In the genomic region with DNA sequence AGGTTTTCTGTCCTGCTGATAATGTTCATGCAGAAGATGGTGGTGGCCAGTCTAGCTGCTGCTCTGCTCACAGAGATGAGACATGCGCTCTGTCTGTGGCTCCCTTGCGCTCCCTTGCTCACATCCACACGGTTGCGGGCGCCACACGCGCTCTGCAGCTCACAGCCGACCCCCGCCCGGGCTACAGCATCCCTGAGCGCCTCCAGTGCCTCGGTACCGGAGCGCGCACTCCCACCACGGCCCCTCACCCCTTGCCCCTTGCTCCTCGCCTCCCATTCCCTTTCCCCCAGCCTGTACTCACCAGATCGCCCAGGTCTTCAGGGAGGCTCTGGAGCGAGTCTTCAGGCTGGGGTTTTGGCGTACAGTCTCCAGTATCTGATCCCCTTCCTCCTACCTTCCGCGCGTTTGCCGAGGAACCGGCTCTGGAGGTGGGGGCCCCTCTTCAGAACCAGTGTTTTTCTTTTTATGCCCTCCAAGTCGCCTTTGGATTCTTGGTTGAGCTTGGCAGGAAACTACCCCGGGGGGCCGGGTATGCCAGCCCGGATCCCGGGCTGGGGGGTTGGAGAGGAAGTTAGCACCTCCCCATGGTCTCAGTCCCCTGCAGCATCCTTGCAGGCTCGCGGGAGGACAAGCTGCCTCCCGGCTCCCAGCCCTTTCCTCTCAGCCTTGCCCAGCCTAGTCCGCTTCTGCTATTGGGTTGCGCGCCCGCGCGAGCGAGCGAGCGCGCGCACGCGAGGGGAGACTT, we compare ENCODE assay signal across 7 mouse cellular contexts. TPM values are rescaled to one million over a fixed set of nuclear protein-coding genes. Genes with fewer than 3 reads are reported as not detected.
A peak's percentile ranks its signal among the peaks of the same experiment; 100 is the strongest.
DNase-seq lines count a peak whose midpoint lies in the region; ATAC-seq lines count a peak whose summit lies in the region.

Gria4 (minus strand) TSS at position 691 of the 745 bp plus-strand sequence.

- peak within 1 kb of the TSS; percentile 91 for H3K27ac ChIP-seq in forebrain, embryonic 13.5 days
- peak within 1 kb of the TSS; percentile 65 for H3K27ac ChIP-seq in intestine, embryonic 14.5 days (ENCODE audit: low read depth)
- peak within 1 kb of the TSS; percentile 74 for H3K27ac ChIP-seq in limb, embryonic 10.5 days

- peak; percentile 97 for ATAC-seq in forebrain, embryonic 13.5 days
- peak; percentile 92 for ATAC-seq in intestine, embryonic 14.5 days (replicated peaks; ENCODE audit: low FRiP score, low TSS enrichment, low read depth)

- no peaks in the 10 kb centered on the region for H3K9me3 ChIP-seq in forebrain, embryonic 13.5 days (replicated peaks)
- H3K9me3 ChIP-seq in intestine, embryonic 14.5 days (ENCODE audit: control insufficient read depth, low read length), result no peaks in the 10 kb centered on the region
- H3K9me3 ChIP-seq in limb, embryonic 10.5 days (replicated peaks), result no peaks in the 10 kb centered on the region

- peak within 1 kb of the TSS; percentile 66 for H3K4me2 ChIP-seq in forebrain, embryonic 13.5 days
- peak within 1 kb of the TSS; percentile 73 for H3K4me2 ChIP-seq in intestine, embryonic 14.5 days (ENCODE audit: low read length)

- H3K36me3 ChIP-seq in forebrain, embryonic 13.5 days (ENCODE audit: poor library complexity, severe bottlenecking), result no peaks in the 10 kb centered on the region
- H3K36me3 ChIP-seq in intestine, embryonic 14.5 days (ENCODE audit: control insufficient read depth, insufficient read depth, low read length), result no peaks in the 10 kb centered on the region
- H3K36me3 ChIP-seq in limb, embryonic 10.5 days, result no peaks in the 10 kb centered on the region

- H3K27me3 ChIP-seq in forebrain, embryonic 13.5 days, result no peaks in the 10 kb centered on the region
- no peaks in the 10 kb centered on the region for H3K27me3 ChIP-seq in intestine, embryonic 14.5 days (replicated peaks; ENCODE audit: control insufficient read depth, insufficient read depth, low read length)
- H3K27me3 ChIP-seq in limb, embryonic 10.5 days (ENCODE audit: low read depth, poor library complexity, severe bottlenecking), result peaks cover 13% of the 10 kb centered on the region; the same call in 1 of the 2 replicates

- peak within 1 kb of the TSS; percentile 78 for H3K9ac ChIP-seq in forebrain, embryonic 13.5 days
- peak within 1 kb of the TSS; percentile 53 for H3K9ac ChIP-seq in intestine, embryonic 14.5 days (ENCODE audit: low read length)

- under 1% methylated on average over 46 of the region's 46 CpGs for WGBS in forebrain, embryonic 13.5 days
- WGBS in intestine, embryonic 14.5 days, result under 1% methylated on average over 46 of the region's 46 CpGs
- WGBS in limb, embryonic 10.5 days, result under 1% methylated on average over 46 of the region's 46 CpGs

- H3K4me3 ChIP-seq in forebrain, embryonic 13.5 days, result peak within 1 kb of the TSS; percentile 68
- peak within 1 kb of the TSS; percentile 60 for H3K4me3 ChIP-seq in intestine, embryonic 14.5 days (ENCODE audit: low read depth, low read length)
- H3K4me3 ChIP-seq in limb, embryonic 10.5 days, result peak within 1 kb of the TSS; percentile 68

- peak; percentile 55 for DNase-seq in WW6 (ENCODE audit: low read depth, low spot score)
- peak; percentile 72 for DNase-seq in brain, embryonic 18.5 days (ENCODE audit: low read depth, low spot score)
- peak; percentile 85 for DNase-seq in intestine, embryonic 14.5 days (ENCODE audit: low spot score)
- DNase-seq in limb, embryonic 10.5 days (ENCODE audit: low spot score), result peak; percentile 83
- DNase-seq in ovary, postnatal 36 days (ENCODE audit: low spot score), result peak; percentile 8
- DNase-seq in spleen, postnatal 4 days (ENCODE audit: low spot score in 2 of 2), result no peak

- H3K4me1 ChIP-seq in forebrain, embryonic 13.5 days, result peaks cover 3% of the 10 kb centered on the region; the same call in 1 of the 2 replicates
- H3K4me1 ChIP-seq in intestine, embryonic 14.5 days (replicated peaks; ENCODE audit: control insufficient read depth, insufficient read depth, low read length), result no peaks in the 10 kb centered on the region
- H3K4me1 ChIP-seq in limb, embryonic 10.5 days, result 0 out of 2 replicates have a peak, but pooled peaks cover 8% of the 10 kb centered on the region

RNA-seq across cellular contexts. Expression of gene Gria4, which starts in this region (rescaled TPM):
- 13.3 and 16.3 TPM in 2 replicates for polyA plus RNA-seq in forebrain, embryonic 13.5 days (2015; fragmentation: Nextera tagmentation; extraction: Ambion mirVana)
- 6.0 and 6.8 TPM in 2 replicates for polyA plus RNA-seq in intestine, embryonic 14.5 days (2014; fragmentation: Nextera tagmentation; extraction: Ambion mirVana)
- 0.75 and 1.3 TPM in 2 replicates for polyA plus RNA-seq in limb, embryonic 10.5 days (2016; fragmentation: Nextera tagmentation; extraction: Ambion mirVana)

Comparison
In these comparisons a context has a peak if more than half of its experiments do, and no peak if none do; other contexts are left out.
1. DNase-seq: peak in WW6 (single experiment), brain, embryonic 18.5 days (single experiment), intestine, embryonic 14.5 days (single experiment), limb, embryonic 10.5 days (single experiment) and ovary, postnatal 36 days (single experiment); none in spleen, postnatal 4 days (0 of 2).
2. Peak in every context shown above with its lines, with median percentiles within 50 percentile points of each other: H3K27ac ChIP-seq and H3K4me3 ChIP-seq.